Mouse (Mus musculus) bone marrow, adult 2 months (tissue): ENCODE measurements around the gene Fam71f1.

Experiments used
- CTCF ChIP-seq: fragments of 200-500 bp; IDR thresholded peaks from 2 replicates; pipeline ENCODE4 v1.5.1; 2011; ENCODE audit warnings: low read length, control low read depth; ENCODE audit not compliant: control insufficient read depth, insufficient read depth
- POLR2A ChIP-seq: fragments of 200-500 bp; IDR thresholded peaks from 2 replicates; pipeline ENCODE4 v1.6.1; 2011; ENCODE audit warnings: low read depth, mild to moderate bottlenecking, control low read depth, low read length, borderline replicate concordance; ENCODE audit not compliant: control insufficient read depth

DNA sequence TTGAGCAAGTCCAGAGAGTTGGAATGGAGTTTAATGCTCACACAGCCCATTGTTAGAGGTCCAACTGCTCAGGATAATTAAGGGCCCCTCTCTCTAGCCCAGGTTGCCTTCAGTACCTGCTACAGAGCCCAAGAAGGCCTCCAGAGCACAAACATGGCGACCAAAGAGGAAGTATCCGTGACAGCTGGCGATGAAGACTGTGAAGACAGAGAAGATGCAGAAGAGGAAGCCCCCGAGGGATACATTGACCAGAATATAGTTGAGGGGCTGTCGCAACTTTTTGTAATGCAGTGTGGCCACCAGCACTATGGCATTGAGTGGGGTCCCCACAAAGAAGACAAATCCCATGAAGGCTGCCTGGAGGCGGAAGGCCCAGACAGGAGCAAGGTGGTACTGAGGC is 61.0 kb downstream of the Fam71f1 start:
- TF ChIP-seq POLR2A (no peak), CTCF (no peak)
